ENCODE assay signal across 12 mouse cellular contexts in the genomic region with DNA sequence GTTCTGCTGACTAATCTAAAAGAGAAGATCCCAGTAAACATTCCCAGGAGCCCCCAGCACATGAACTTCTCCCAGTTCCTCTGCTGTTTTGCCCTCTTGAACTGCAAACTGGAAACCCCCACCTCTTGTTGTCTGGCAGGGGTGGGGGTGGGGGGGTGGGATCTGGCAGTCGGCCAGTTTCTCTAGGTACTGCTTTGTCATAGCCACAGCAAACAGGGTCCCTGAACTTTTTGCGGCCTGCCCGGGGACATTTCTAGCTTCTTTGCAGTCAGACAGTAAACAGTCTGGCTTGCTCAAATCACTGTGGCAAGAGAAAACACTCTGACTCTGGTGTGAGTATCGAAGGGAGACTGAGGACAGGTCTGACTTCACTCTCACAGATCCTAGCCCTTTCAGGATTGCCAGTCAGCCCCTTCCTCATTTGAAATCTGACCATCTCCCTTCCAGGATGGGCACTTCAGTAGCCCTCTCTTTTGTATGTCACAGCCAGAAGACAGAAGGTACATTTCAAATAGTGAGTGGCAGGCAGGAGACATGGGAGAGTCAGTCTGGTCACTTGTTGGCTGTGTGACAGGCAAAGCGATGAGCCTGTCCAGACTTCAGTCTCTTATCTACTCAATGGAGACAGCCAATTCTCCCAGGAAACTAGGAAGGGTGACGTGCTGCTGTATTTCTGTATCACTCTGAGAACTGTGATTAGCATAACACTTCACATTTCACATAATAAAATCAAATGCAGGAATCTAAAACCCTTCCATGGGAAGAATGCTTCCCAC.
DNase-seq lines count a peak whose midpoint lies in the region; ATAC-seq and TF ChIP-seq lines count a peak whose summit lies in the region.
"Had no signal": no experiment of that assay in that cellular context is flagged by ENCODE, and none has a peak within 500 bp of the region (broad histone marks: within the 10 kb centered on the region; RNA-seq: fewer than 3 reads in every experiment).

No protein-coding gene starts in this region.

- WGBS in forebrain, embryonic 11.5 days = 60% methylated on average over 6 of the region's 6 CpGs
- 34% methylated on average over 6 of the region's 6 CpGs for WGBS in forebrain, embryonic 16.5 days
- 21% methylated on average over 6 of the region's 6 CpGs for WGBS in heart, postnatal 0 days
- 32% methylated on average over 6 of the region's 6 CpGs for WGBS in forebrain, embryonic 15.5 days
- 39% methylated on average over 6 of the region's 6 CpGs for WGBS in forebrain, embryonic 12.5 days

- no peak overlapping the region for H3K9ac ChIP-seq in forebrain, embryonic 11.5 days (ENCODE audit: low read length)
- no peak overlapping the region for H3K9ac ChIP-seq in forebrain, embryonic 16.5 days (replicated peaks; ENCODE audit: low read depth, low read length)
- H3K9ac ChIP-seq in heart, postnatal 0 days (replicated peaks; ENCODE audit: low read depth, low read length) = no peak overlapping the region
- H3K9ac ChIP-seq in forebrain, embryonic 15.5 days (replicated peaks) = no peak overlapping the region
- H3K9ac ChIP-seq in forebrain, embryonic 12.5 days = no peak overlapping the region
- H3K9ac ChIP-seq: forebrain, postnatal 0 days had no signal

- no peak overlapping the region for H3K4me3 ChIP-seq in forebrain, embryonic 11.5 days (ENCODE audit: low read depth, low read length)
- H3K4me3 ChIP-seq in forebrain, embryonic 16.5 days (replicated peaks; ENCODE audit: low read length) = no peak overlapping the region
- H3K4me3 ChIP-seq in heart, postnatal 0 days (ENCODE audit: low read depth, low read length) = no peak overlapping the region
- no peak overlapping the region for H3K4me3 ChIP-seq in forebrain, embryonic 15.5 days
- no peak overlapping the region for H3K4me3 ChIP-seq in forebrain, embryonic 12.5 days (replicated peaks)
- H3K4me3 ChIP-seq: midbrain, embryonic 10.5 days had no signal

- TF ChIP-seq EP300 in heart, postnatal 0 days (IDR thresholded peaks at IDR 0.05; ENCODE audit: low read depth) = 0 out of 2 replicates have a peak, but pooled peaks have one; percentile 13

- H3K4me1 ChIP-seq in forebrain, embryonic 11.5 days (replicated peaks; ENCODE audit: control insufficient read depth, insufficient read depth, low read length) = no peaks in the 10 kb centered on the region
- no peaks in the 10 kb centered on the region for H3K4me1 ChIP-seq in forebrain, embryonic 16.5 days (replicated peaks; ENCODE audit: control insufficient read depth, insufficient read depth, low read length)
- 0 out of 2 replicates have a peak, but pooled peaks cover 5% of the 10 kb centered on the region for H3K4me1 ChIP-seq in heart, postnatal 0 days (ENCODE audit: control insufficient read depth, insufficient read depth)
- no peaks in the 10 kb centered on the region for H3K4me1 ChIP-seq in forebrain, embryonic 15.5 days
- H3K4me1 ChIP-seq in forebrain, embryonic 12.5 days = peaks cover 8% of the 10 kb centered on the region; the same call in 1 of the 2 replicates

- TF ChIP-seq CTCF in heart, postnatal 0 days (IDR thresholded peaks at IDR 0.05; ENCODE audit: low read depth) = no peak

- no peaks in the 10 kb centered on the region for H3K36me3 ChIP-seq in forebrain, embryonic 11.5 days (ENCODE audit: control insufficient read depth, insufficient read depth, low read length)
- no peaks in the 10 kb centered on the region for H3K36me3 ChIP-seq in forebrain, embryonic 16.5 days (ENCODE audit: control insufficient read depth, insufficient read depth)
- no peaks in the 10 kb centered on the region for H3K36me3 ChIP-seq in heart, postnatal 0 days (replicated peaks; ENCODE audit: control insufficient read depth, insufficient read depth, low read length)
- no peaks in the 10 kb centered on the region for H3K36me3 ChIP-seq in forebrain, embryonic 15.5 days
- H3K36me3 ChIP-seq in forebrain, embryonic 12.5 days (replicated peaks) = no peaks in the 10 kb centered on the region
- H3K36me3 ChIP-seq: midbrain, embryonic 10.5 days had no signal

- no peak overlapping the region for H3K4me2 ChIP-seq in forebrain, embryonic 11.5 days (ENCODE audit: low read depth, low read length, severe bottlenecking)
- H3K4me2 ChIP-seq in forebrain, embryonic 16.5 days (ENCODE audit: low read length) = no peak overlapping the region
- 0 out of 2 replicates have a peak overlapping the region, but pooled peaks have one; percentile 6 for H3K4me2 ChIP-seq in heart, postnatal 0 days (ENCODE audit: low read depth, low read length)
- H3K4me2 ChIP-seq in forebrain, embryonic 15.5 days (replicated peaks) = no peak overlapping the region
- H3K4me2 ChIP-seq in forebrain, embryonic 12.5 days = no peak overlapping the region

- no peak for DNase-seq in forebrain, embryonic 11.5 days (ENCODE audit: low spot score)
- peak; percentile 12 for DNase-seq in ovary, postnatal 36 days (ENCODE audit: low spot score)
- no peak for DNase-seq in ovary, postnatal 10 days (ENCODE audit: low spot score)
- DNase-seq in heart, postnatal 0 days (ENCODE audit: low spot score) = peak; percentile 68
- DNase-seq in lung, postnatal 36 days = peak; percentile 32
- DNase-seq: cerebellum, postnatal 36 days; forebrain, postnatal 0 days; kidney, adult 11 months had no signal

- H3K27ac ChIP-seq in forebrain, embryonic 11.5 days (ENCODE audit: low read depth, low read length) = peak overlapping the region; percentile 12; the same call in 1 of the 2 replicates
- no peak overlapping the region for H3K27ac ChIP-seq in forebrain, embryonic 16.5 days (ENCODE audit: low read length)
- peak overlapping the region; percentile 88 for H3K27ac ChIP-seq in heart, postnatal 0 days (ENCODE audit: low read depth)
- H3K27ac ChIP-seq in forebrain, embryonic 15.5 days (replicated peaks) = no peak overlapping the region
- no peak overlapping the region for H3K27ac ChIP-seq in forebrain, embryonic 12.5 days
- H3K27ac ChIP-seq: midbrain, embryonic 10.5 days had no signal

- H3K27me3 ChIP-seq in forebrain, embryonic 11.5 days (ENCODE audit: control insufficient read depth, insufficient read depth, low read length) = no peaks in the 10 kb centered on the region
- H3K27me3 ChIP-seq in forebrain, embryonic 16.5 days (replicated peaks; ENCODE audit: control insufficient read depth, insufficient read depth, low read length) = no peaks in the 10 kb centered on the region
- no peaks in the 10 kb centered on the region for H3K27me3 ChIP-seq in heart, postnatal 0 days (ENCODE audit: control insufficient read depth, insufficient read depth, low read length)
- H3K27me3 ChIP-seq in forebrain, embryonic 15.5 days = no peaks in the 10 kb centered on the region
- H3K27me3 ChIP-seq in forebrain, embryonic 12.5 days = no peaks in the 10 kb centered on the region

- H3K9me3 ChIP-seq in forebrain, embryonic 11.5 days (ENCODE audit: control insufficient read depth, low read length) = no peaks in the 10 kb centered on the region
- no peaks in the 10 kb centered on the region for H3K9me3 ChIP-seq in forebrain, embryonic 16.5 days (ENCODE audit: control insufficient read depth, low read length)
- H3K9me3 ChIP-seq in heart, postnatal 0 days (replicated peaks; ENCODE audit: control insufficient read depth, low read length) = no peaks in the 10 kb centered on the region
- H3K9me3 ChIP-seq in forebrain, embryonic 15.5 days = no peaks in the 10 kb centered on the region
- no peaks in the 10 kb centered on the region for H3K9me3 ChIP-seq in forebrain, embryonic 12.5 days
- H3K9me3 ChIP-seq: midbrain, embryonic 10.5 days had no signal

- no peak for ATAC-seq in forebrain, embryonic 11.5 days (replicated peaks; ENCODE audit: low FRiP score)
- ATAC-seq in forebrain, embryonic 16.5 days = no peak
- ATAC-seq in heart, postnatal 0 days (ENCODE audit: insufficient read depth, low read depth) = peak; percentile 88
- ATAC-seq in forebrain, embryonic 15.5 days (replicated peaks) = no peak
- ATAC-seq in forebrain, embryonic 12.5 days (ENCODE audit: low FRiP score) = no peak
- ATAC-seq: forebrain, postnatal 0 days had no signal

Comparison
In these comparisons a context has a peak if more than half of its experiments do, and no peak if none do; other contexts are left out.
1. DNase-seq: peak in ovary, postnatal 36 days (single experiment), heart, postnatal 0 days (single experiment) and lung, postnatal 36 days (single experiment); none in forebrain, embryonic 11.5 days (single experiment) and ovary, postnatal 10 days (single experiment).
2. H3K27ac ChIP-seq: peak in forebrain, embryonic 11.5 days (single experiment) and heart, postnatal 0 days (single experiment); none in forebrain, embryonic 16.5 days (single experiment), forebrain, embryonic 15.5 days (single experiment) and forebrain, embryonic 12.5 days (single experiment).